Comparison of ENCODE assay signal across 8 mouse cellular contexts in genomic region chr7:114817291-114817806, GRCm38 (mm10).
DNase-seq lines count a peak whose midpoint lies in the region; ATAC-seq and TF ChIP-seq lines count a peak whose summit lies in the region.

No protein-coding gene starts in this region.

- 11% methylated on average over 6 of the region's 6 CpGs for WGBS in heart, embryonic 11.5 days (ENCODE audit: insufficient replicate concordance)
- 11% methylated on average over 6 of the region's 6 CpGs for WGBS in kidney, embryonic 16.5 days

- no peaks in the 10 kb centered on the region for H3K36me3 ChIP-seq in heart, embryonic 11.5 days (ENCODE audit: control insufficient read depth, insufficient read depth, low read length)
- H3K36me3 ChIP-seq in kidney, embryonic 16.5 days (ENCODE audit: insufficient read depth, low read length): no peaks in the 10 kb centered on the region
- H3K36me3 ChIP-seq in splenic B cell, adult 2 months (ENCODE audit: control insufficient read depth, insufficient read depth, low read length, poor library complexity, severe bottlenecking): no peaks in the 10 kb centered on the region

- no peak overlapping the region for H3K9ac ChIP-seq in heart, embryonic 11.5 days (ENCODE audit: low read depth, low read length)
- no peak overlapping the region for H3K9ac ChIP-seq in kidney, embryonic 16.5 days (replicated peaks; ENCODE audit: low read length)

- peak; percentile 67; the same call in 1 of the 2 replicates for TF ChIP-seq CTCF in bone marrow macrophage, adult 2 months (IDR thresholded peaks at IDR 0.05; ENCODE audit: low read depth, low read length)
- TF ChIP-seq CTCF in embryonic fibroblast, embryonic 13.5 days (IDR thresholded peaks at IDR 0.05; ENCODE audit: borderline replicate concordance, insufficient read depth, low read length): peak; percentile 95

- H3K9me3 ChIP-seq in heart, embryonic 11.5 days (replicated peaks; ENCODE audit: control insufficient read depth, low read length): no peaks in the 10 kb centered on the region
- H3K9me3 ChIP-seq in kidney, embryonic 16.5 days (ENCODE audit: low read length): no peaks in the 10 kb centered on the region

- no peaks in the 10 kb centered on the region for H3K27me3 ChIP-seq in heart, embryonic 11.5 days (ENCODE audit: control insufficient read depth, insufficient read depth, low read length)
- no peaks in the 10 kb centered on the region; the same call in 1 of the 2 replicates for H3K27me3 ChIP-seq in kidney, embryonic 16.5 days (ENCODE audit: insufficient read depth, low read length)
- H3K27me3 ChIP-seq in splenic B cell, adult 2 months (ENCODE audit: control insufficient read depth, insufficient read depth, low read length, poor library complexity, severe bottlenecking): no peaks in the 10 kb centered on the region

- ATAC-seq in heart, embryonic 11.5 days (replicated peaks; ENCODE audit: insufficient number of reproducible peaks, low FRiP score, low TSS enrichment): peak; percentile 55; the same call in 1 of the 2 replicates
- ATAC-seq in kidney, embryonic 16.5 days (ENCODE audit: low FRiP score, low TSS enrichment): peak; percentile 94

- H3K4me2 ChIP-seq in heart, embryonic 11.5 days: no peak overlapping the region
- H3K4me2 ChIP-seq in kidney, embryonic 16.5 days (replicated peaks; ENCODE audit: low read depth, low read length): no peak overlapping the region

- H3K27ac ChIP-seq in bone marrow macrophage, adult 2 months (ENCODE audit: insufficient read depth, low read depth, low read length): no peak overlapping the region
- peak overlapping the region; percentile 23; the same call in 1 of the 2 replicates for H3K27ac ChIP-seq in embryonic fibroblast, embryonic 13.5 days (ENCODE audit: insufficient read depth, low read length)
- H3K27ac ChIP-seq in heart, embryonic 11.5 days (ENCODE audit: low read depth, low read length): no peak overlapping the region
- H3K27ac ChIP-seq in kidney, embryonic 16.5 days (ENCODE audit: low read length): no peak overlapping the region

- DNase-seq in B cell, adult 2 months: peak; percentile 85 to 86
- DNase-seq in liver: peak; percentile 79
- DNase-seq in naive thymus-derived CD4-positive, alpha-beta T cell, adult 2 months (ENCODE audit: low read depth): peak; percentile 69
- DNase-seq in splenic B cell, adult 2 months (ENCODE audit: low read depth, low spot score): peak; percentile 74

- no peak overlapping the region for H3K4me3 ChIP-seq in bone marrow macrophage, adult 2 months (ENCODE audit: insufficient read depth, low read length)
- H3K4me3 ChIP-seq in embryonic fibroblast, embryonic 13.5 days (ENCODE audit: insufficient read depth, low read length): no peak overlapping the region
- no peak overlapping the region for H3K4me3 ChIP-seq in heart, embryonic 11.5 days (ENCODE audit: low read depth, low read length)
- H3K4me3 ChIP-seq in kidney, embryonic 16.5 days (ENCODE audit: low read length): no peak overlapping the region

- no peaks in the 10 kb centered on the region for H3K4me1 ChIP-seq in bone marrow macrophage, adult 2 months (ENCODE audit: control insufficient read depth, insufficient read depth, low read length)
- no peaks in the 10 kb centered on the region for H3K4me1 ChIP-seq in embryonic fibroblast, embryonic 13.5 days (ENCODE audit: control insufficient read depth, insufficient read depth, low read length)
- H3K4me1 ChIP-seq in heart, embryonic 11.5 days (ENCODE audit: control insufficient read depth, insufficient read depth, low read length): no peaks in the 10 kb centered on the region
- H3K4me1 ChIP-seq in kidney, embryonic 16.5 days (ENCODE audit: insufficient read depth, low read length): no peaks in the 10 kb centered on the region

- TF ChIP-seq POLR2A in bone marrow macrophage, adult 2 months (IDR thresholded peaks at IDR 0.05; ENCODE audit: borderline replicate concordance, low read depth, low read length): no peak
- TF ChIP-seq POLR2A in embryonic fibroblast, embryonic 13.5 days (IDR thresholded peaks at IDR 0.05; ENCODE audit: low read depth, low read length): no peak
